Mouse (Mus musculus): Measurements from ENCODE around the gene Prss12. TPM values are rescaled to one million over a fixed set of nuclear protein-coding genes. Genes with fewer than 3 reads are reported as not detected.
A peak's percentile ranks its signal among the peaks of the same experiment; 100 is the strongest.

The Prss12 gene
- total RNA-seq (2021) = 1 to 10 TPM; 7.6 to 9.6 TPM
- long read RNA-seq, experiment 1, transcript Prss12-201 (11 exons, 2,602 nt) = major isoform, 16 of 20 reads
- long read RNA-seq, experiment 1, partial matches to known transcripts = 4 of 20 reads
- long read RNA-seq, experiment 1, other reads (novel, unspliced or antisense) = 0 of 20 reads
- long read RNA-seq, experiment 2, transcript Prss12-201 (11 exons, 2,602 nt) = major isoform, 11 of 12 reads
- long read RNA-seq, experiment 2, partial matches to known transcripts = 1 of 12 reads
- long read RNA-seq, experiment 2, other reads (novel, unspliced or antisense) = 0 of 12 reads

- peak; percentile 40 to 44 for DNase-seq (ENCODE audit: low spot score in 2 of 2)
Observed at GRCm38 (mm10) chr3:123446708-123447537, at the start of gene Prss12. Gene Prss12, plus strand, starts transcription at chr3:123446913.

DNA sequence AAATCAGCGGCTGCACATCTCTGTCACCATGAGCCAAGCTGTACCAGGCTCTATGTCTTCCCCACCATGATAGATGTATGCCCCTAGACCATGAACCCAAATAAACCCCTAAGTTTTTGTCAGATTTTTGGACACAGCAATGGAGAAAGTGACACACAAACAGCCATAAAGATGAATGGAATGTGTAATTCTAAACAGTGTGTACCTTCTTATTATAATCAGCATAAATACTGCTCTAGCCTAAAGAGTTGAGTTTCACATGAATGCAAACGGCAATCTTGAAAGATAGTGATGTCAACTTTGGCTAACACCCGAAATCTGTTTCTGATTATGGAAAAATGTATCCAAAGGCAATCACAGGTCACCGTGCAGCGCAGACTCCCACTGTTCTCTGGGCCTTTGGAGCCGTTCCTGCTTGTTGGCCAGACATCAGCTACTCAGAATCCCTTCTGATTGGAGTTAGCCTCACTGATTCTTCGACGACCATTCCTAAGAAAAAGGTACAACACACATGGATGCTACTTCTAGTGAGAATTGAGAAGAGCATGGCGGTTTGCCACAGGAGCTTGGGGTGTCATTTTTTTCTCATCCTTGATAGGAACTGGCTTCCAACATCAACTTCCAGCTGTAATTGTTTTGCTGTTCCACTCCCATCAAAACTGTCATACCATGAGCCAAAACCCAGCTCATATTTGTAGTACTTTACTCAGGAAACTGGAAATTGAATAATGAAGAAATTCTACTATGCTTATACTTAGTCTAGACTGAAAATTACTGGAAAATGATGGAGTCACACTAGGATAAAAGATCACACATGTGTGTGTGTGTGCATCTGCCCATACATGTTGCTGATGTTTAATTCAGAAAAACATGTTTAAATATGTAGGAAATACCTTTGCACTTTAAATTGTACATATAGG is 48.9 kb upstream of the Prss12 start:
- no peak for DNase-seq (ENCODE audit: low spot score in 2 of 2)

- no peak for DNase-seq (ENCODE audit: low spot score in 2 of 2)
Observed at GRCm38 (mm10) chr3:123404945-123405344, 41.8 kb upstream of the Prss12 start.

DNA sequence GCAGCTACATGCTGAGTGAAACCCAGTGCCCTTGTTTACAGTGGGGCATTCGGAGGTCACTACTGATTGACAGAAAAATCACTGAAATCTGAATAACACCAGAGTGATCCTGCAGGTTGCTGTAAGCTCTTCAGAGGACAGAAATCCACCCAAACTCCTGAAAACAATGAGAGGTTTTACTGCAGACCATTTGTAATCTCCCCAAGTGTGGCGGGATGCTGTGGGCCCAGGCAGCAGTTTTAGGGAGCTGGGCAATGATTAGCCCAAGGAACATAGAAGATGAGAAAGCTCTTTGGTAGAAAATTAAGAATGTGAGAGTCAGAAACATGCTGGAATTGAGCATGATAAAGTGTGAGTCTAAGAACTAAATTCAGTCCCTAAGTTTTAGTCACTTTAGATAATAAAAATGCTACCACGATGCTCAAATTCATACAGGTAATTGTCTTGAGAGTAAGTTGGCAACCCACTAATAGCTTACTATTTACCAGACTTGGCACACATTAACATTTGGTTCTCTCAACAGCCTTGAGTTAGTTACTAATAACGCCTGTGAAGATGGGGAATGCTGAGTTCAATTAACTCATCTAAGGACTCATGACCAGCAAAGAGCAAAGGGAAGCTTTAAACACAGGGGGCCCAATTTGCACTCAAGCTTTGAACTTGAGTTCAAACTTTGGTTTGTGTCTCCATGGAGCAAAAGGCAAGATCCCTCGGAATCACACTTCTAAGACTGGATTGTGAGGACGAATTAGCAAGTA is 34.7 kb upstream of the Prss12 start:
- DNase-seq (ENCODE audit: low spot score in 2 of 2) = no peak

DNA sequence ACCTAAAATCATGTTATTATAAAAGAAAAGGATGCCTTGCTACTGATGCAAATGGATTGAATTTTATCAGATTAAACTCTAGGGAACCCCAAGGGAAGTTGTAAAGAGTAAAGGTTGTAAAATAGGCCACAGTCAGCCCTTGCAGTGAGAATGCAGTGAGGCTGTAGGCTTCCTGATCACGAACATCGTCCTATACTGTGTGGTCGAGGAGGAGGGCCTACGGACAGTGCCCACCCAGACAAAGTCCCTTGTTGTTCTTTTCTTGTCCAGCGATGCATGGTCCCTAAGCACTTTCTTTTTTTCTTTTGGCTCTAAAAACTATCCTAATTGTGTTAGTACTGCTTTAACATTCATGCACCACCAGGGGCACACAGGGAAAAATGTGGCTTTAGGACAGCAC is 33.5 kb upstream of the Prss12 start:
- no peak for DNase-seq (ENCODE audit: low spot score in 2 of 2)

DNA sequence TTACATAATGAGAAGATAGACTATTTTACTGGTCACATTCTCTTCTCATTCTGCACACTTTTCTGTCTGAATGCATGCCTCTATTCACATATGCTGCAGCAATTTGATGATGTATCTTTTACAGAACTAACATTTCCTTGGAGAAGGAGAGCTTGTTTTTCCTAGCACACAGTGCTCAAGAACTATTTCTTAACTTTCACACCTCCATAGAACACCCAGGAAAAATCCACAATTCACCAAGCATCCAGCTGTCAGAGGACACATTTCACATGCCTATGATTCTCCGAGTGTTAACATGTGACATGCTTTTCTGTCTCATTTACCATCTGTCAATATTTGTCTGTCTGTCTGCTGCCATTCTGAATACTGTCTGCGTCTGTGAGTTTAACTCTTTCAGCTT is 21.1 kb upstream of the Prss12 start:
- peak in 1 of 2 experiments; percentile 18 for DNase-seq (ENCODE audit: low spot score in 2 of 2)

- no peak for DNase-seq (ENCODE audit: low spot score in 2 of 2)
Observed at GRCm38 (mm10) chr3:123428005-123428404, 18.7 kb upstream of the Prss12 start.

- DNase-seq (ENCODE audit: low spot score in 2 of 2) = no peak
Observed at GRCm38 (mm10) chr3:123429597-123430458, 16.9 kb upstream of the Prss12 start.

DNA sequence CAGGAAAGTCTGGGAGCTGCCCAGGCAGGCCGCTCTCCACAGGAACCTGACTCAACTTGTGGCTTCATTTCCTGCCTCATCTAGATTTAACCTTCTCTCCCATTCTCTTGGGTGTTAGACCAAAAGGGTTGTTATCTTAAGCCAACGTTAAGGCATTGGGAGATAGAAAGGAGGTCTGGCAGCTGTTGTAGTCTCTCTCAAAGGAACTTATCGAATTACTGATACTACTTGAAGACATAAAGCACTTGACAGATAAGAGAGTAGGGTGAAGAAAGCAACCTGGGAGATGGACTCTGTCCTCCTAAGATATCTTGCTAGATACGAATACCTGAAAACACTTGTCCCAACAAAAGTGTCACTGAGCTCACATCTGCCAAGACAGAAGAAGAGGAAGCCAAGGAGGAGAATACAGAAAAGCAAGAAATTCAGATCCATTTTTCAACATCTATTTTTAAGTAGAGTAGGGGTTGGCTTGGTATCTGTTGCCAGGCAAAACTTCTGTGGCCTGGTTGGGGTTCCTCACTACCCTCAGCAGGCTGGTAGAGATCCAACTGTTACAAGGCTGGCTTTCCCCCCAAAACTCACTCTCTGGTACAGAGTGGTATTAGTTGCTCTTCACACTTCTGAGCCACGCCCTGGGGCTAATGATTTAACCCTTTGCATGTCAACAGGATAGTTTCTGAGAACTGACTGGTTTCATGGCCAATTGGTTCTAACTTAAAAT is 14.6 kb upstream of the Prss12 start:
- no peak for DNase-seq (ENCODE audit: low spot score in 2 of 2)

DNA sequence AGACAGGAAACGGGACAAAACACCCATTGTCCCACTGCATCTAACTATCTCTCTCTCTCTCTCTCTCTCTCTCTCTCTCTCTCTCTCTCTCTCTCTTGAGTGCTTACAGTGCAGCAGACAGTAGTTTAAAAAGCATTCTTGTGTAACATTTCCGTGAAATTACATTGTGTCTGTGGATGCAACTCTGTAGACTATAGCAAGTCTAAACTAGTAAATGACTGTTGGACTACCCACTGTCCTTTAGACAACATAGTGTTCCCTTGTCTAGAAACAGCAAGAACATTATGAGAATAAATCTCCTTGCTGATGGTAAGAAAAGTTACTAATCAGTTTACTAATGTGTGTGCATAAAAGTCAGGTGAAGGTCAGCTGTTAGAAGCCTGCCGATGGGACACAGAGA is 13.4 kb upstream of the Prss12 start:
- no peak for DNase-seq (ENCODE audit: low spot score in 2 of 2)

- DNase-seq (ENCODE audit: low spot score in 2 of 2) = no peak
Observed at GRCm38 (mm10) chr3:123437608-123438007, 9.1 kb upstream of the Prss12 start.

DNA sequence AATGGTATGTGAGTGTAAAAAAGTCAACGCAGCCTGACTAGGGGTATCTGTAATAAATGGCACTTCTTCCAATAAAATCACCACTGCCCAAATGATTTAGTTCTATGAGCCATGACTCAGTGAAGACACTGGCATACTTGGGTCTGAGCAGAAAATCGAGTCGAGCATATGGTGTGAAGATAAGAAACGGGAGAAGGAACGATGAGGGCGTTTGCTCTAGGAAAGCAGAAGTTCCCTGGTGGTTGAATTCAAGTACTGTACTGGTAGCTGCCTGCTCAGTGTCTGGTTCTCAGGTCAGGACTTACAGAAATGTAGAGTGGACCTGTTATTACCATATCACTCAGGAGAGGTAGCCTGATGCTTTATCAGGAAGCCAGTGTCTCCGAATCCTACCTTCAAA is 6.2 kb upstream of the Prss12 start:
- DNase-seq (ENCODE audit: low spot score in 2 of 2) = no peak

GRCm38 (mm10) chr3:123444466-123444865 is 2.2 kb upstream of the Prss12 start:
- DNase-seq (ENCODE audit: low spot score in 2 of 2) = no peak

- DNase-seq (ENCODE audit: low spot score in 2 of 2) = no peak
Observed at GRCm38 (mm10) chr3:123447538-123448059, 886 bp downstream of the Prss12 start.

DNA sequence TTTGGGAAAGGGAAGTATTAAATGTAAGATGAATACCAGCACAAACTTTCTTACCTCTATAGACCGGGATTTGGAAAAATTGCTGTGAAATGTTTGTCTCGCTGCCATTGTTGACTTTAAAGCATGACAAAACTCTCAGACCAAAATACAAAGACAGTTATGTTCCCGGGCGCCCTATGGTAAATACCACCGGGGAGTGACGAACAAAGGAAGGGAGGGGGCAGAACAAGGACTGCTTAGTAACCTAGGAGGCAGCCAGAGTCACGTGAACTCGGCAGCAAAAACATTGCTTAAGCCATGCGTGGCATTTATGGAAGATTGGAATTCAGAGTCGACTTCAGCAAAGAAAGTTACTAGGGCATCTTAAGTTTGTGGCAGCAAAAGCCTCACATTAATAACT is 1.4 kb downstream of the Prss12 start:
- no peak for DNase-seq (ENCODE audit: low spot score in 2 of 2)

DNA sequence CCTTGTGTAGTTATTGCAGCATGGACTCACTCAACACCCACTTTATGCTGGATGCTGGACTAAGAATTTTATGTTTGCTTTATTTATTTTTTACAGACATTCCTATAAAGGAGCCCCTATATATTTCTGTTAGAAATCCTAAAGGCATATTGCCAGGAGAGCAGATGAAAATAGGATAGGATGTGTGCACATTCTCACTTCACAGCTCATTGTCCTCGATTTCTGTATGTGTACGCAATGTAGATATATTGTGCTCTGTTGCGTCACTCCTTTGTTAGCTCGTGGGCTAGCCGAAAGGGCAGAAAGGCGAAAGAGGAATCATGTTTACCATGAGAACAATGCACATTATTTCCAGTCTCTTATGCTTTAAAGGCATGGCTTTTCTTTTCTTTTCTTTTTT is 3.4 kb downstream of the Prss12 start:
- DNase-seq (ENCODE audit: low spot score in 2 of 2) = no peak

DNA sequence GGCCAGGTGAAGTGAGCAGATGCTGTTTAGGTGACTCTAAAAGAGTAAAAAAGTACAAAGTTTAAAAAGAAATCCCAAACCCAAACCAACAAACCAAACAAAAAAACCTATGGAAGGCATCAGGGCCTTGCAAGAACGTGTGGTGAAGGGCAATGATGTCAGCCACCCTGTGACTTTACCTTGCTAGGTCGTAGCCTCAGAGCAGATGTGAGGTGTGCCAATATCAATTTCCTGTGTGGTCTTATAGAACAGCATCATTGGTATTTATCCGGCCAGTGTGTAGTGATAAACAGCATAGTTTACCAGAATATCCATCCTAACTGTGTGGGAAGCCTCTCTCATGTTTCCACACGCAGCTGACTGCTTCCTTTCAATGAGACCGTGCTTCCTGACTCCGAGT is 6.2 kb downstream of the Prss12 start:
- no peak for DNase-seq (ENCODE audit: low spot score in 2 of 2)

- DNase-seq (ENCODE audit: low spot score in 2 of 2) = no peak
Observed at GRCm38 (mm10) chr3:123459492-123459891, 12.8 kb downstream of the Prss12 start.

DNA sequence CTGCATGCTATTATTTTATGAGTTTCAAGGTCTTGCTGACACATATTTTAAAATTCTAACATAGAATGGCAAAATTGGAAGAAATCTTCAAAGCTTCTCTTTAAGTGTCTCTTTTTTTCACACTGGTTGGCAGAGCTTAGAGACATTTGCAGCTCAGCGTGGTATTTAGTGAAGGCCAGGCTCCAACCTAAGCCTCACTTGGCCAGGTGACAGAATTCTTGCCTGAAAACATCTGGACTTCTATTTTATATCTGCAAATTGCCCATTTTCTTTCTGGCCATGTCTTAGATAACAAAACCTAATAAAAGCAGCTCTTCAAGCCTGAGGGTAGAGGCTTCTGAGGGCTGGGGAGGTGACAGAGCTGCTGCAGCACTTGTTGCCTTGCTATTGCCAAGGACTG is 13.7 kb downstream of the Prss12 start:
- no peak for DNase-seq (ENCODE audit: low spot score in 2 of 2)

Data from layer of hippocampus, postnatal 14 days (tissue).